Mouse (Mus musculus): Measurements from ENCODE around the gene Klhl35. TPM values are rescaled to one million over a fixed set of nuclear protein-coding genes. Genes with fewer than 3 reads are reported as not detected.
"Not testable (repeated sequence)": the region's sequence is repeated elsewhere in the genome, so short reads cannot be mapped to it uniquely, and the experiment has no call there.

Gene Klhl35
- polyA plus RNA-seq, 1 experiment from 2014 or later: 2.4 TPM

DNA sequence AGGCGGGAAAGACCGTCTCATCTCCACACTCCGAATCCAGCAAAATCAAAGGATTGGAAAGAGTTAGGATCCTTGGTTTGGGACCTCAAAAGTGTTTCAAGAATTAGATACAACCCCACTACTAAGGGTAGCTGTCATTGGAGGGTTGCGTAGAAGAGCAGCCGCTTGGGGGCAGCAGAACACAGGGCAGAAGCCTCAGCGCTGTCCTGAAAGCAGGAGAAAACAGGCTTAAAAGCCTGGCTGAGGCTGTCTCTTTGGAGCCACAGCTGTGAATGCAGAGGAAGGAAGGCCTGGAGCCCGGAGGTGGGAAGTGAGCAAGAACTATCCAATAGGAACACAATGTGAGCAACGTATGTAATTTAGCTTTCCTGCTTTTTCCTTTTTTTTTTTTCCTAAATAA is 34.4 kb downstream of the Klhl35 start:
- no peak overlapping the region for H3K9ac ChIP-seq (replicated peaks; ENCODE audit: low read depth, low read length)
- H3K4me2 ChIP-seq (ENCODE audit: low read depth, low read length): no peak overlapping the region
- WGBS: 7% methylated on average over 8 of the region's 8 CpGs
- no peaks in the 10 kb centered on the region for H3K9me3 ChIP-seq (ENCODE audit: control insufficient read depth, low read length)
- no peaks in the 10 kb centered on the region for H3K36me3 ChIP-seq (ENCODE audit: control insufficient read depth, insufficient read depth, low read length)
- H3K27ac ChIP-seq (ENCODE audit: low read depth, low read length): no peak overlapping the region
- H3K4me1 ChIP-seq (ENCODE audit: control insufficient read depth, insufficient read depth, low read length): no peaks in the 10 kb centered on the region
- H3K4me3 ChIP-seq (ENCODE audit: low read depth, low read length): no peak overlapping the region
- peak; percentile 91 for ATAC-seq (ENCODE audit: low read depth)
- no peaks in the 10 kb centered on the region for H3K27me3 ChIP-seq (ENCODE audit: control insufficient read depth, insufficient read depth, low read length)

DNA sequence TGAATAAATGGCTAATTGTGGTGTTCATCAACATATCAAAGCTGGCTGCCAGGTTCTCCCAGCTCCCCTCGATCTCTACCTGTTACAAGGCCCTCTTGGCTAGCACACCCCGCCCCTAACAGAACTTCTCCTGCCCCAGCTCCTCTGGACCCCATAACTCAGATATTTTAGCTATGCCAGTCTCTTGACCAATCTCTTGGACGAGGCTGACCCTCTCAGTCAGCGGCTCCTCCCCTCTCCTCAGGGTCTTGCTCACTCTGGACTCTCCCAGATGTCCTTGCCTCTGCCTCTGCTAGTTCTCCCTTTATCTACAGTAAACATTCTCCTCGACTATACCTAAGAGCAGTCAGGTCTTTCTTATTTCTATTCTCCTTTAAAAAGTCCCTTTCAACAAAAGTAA is 34.9 kb downstream of the Klhl35 start:
- Histone ChIP-seq H3K4me1 (ENCODE audit: control insufficient read depth, insufficient read depth, low read length) (no peaks in the 10 kb centered on the region), H3K4me3 (ENCODE audit: low read depth, low read length) (no peak overlapping the region), H3K9me3 (ENCODE audit: control insufficient read depth, low read length) (no peaks in the 10 kb centered on the region), H3K27me3 (ENCODE audit: control insufficient read depth, insufficient read depth, low read length) (no peaks in the 10 kb centered on the region), H3K36me3 (ENCODE audit: control insufficient read depth, insufficient read depth, low read length) (no peaks in the 10 kb centered on the region), H3K9ac (replicated peaks; ENCODE audit: low read depth, low read length) (no peak overlapping the region), H3K27ac (ENCODE audit: low read depth, low read length) (no peak overlapping the region), H3K4me2 (ENCODE audit: low read depth, low read length) (no peak overlapping the region)
- 29% methylated on average over 5 of the region's 5 CpGs for WGBS
- ATAC-seq (ENCODE audit: low read depth): no peak

DNA sequence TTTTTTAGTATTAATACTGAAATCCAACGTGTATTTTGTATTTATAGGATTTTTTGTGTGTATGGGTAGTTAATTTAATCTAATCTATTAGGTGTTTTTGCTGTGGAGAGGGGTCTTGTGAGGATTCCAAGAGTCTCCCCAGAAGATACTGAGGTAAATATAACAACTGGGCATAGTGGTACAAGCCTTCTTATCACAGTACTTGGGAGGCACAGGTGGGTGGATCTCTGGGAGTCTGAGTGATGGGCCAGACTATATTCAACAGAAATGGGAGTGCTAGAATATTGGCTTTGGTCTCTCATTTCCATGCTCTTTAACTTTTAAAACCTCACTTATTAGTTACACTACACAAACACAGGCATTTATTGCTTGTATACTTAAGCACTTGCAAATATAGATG is 35.3 kb downstream of the Klhl35 start:
- ATAC-seq (ENCODE audit: low read depth): no peak
- H3K4me2 ChIP-seq (ENCODE audit: low read depth, low read length): no peak overlapping the region
- 54% methylated on average over 1 of the region's 1 CpGs for WGBS
- no peak overlapping the region for H3K9ac ChIP-seq (replicated peaks; ENCODE audit: low read depth, low read length)
- no peak overlapping the region for H3K27ac ChIP-seq (ENCODE audit: low read depth, low read length)
- H3K4me1 ChIP-seq (ENCODE audit: control insufficient read depth, insufficient read depth, low read length): no peaks in the 10 kb centered on the region
- H3K27me3 ChIP-seq (ENCODE audit: control insufficient read depth, insufficient read depth, low read length): no peaks in the 10 kb centered on the region
- H3K9me3 ChIP-seq (ENCODE audit: control insufficient read depth, low read length): no peaks in the 10 kb centered on the region
- H3K36me3 ChIP-seq (ENCODE audit: control insufficient read depth, insufficient read depth, low read length): no peaks in the 10 kb centered on the region
- H3K4me3 ChIP-seq (ENCODE audit: low read depth, low read length): no peak overlapping the region

DNA sequence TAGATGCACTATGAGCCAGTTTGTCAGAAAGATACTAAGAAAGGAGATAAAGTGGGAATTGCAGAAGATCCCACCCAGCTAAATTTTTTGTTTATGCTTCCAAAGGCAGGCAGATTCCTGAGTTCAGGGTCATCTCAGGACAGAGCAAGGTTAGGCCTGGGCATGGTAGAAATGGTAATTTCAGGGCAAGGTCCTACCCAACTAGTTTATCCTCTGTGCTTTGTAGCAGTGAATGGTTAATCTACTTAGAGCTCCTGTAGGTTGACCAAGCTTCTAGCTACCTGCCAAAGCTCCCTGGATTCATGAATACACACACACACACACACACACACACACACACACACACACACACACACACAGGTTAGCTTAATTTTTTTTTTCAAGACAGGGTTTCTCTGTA is 38.8 kb downstream of the Klhl35 start:
- Histone ChIP-seq H3K27ac (ENCODE audit: low read depth, low read length) (no peak overlapping the region), H3K4me3 (ENCODE audit: low read depth, low read length) (no peak overlapping the region), H3K36me3 (ENCODE audit: control insufficient read depth, insufficient read depth, low read length) (no peaks in the 10 kb centered on the region), H3K9me3 (ENCODE audit: control insufficient read depth, low read length) (no peaks in the 10 kb centered on the region), H3K4me1 (ENCODE audit: control insufficient read depth, insufficient read depth, low read length) (no peaks in the 10 kb centered on the region), H3K27me3 (ENCODE audit: control insufficient read depth, insufficient read depth, low read length) (no peaks in the 10 kb centered on the region), H3K9ac (replicated peaks; ENCODE audit: low read depth, low read length) (no peak overlapping the region), H3K4me2 (ENCODE audit: low read depth, low read length) (no peak overlapping the region)
- ATAC-seq (ENCODE audit: low read depth): no peak

DNA sequence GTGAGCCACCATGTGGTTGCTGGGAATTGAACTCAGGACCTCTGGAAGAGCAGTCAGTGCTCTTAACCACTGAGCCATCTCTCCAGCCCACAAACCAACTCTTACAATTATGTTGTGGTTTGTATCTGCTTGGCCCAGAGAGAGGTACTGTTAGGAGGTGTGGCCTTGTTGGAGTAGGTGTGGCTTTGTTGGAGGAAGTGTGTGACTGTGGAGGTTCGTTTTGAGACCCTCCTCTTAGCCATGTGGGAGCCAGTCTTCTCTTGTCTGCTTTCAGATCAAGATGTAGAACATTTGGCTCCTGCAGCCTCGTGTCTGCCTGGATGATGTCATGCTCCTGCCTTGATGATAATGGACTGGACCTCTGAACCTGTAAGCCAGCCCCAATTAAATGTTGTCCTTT is 42.4 kb downstream of the Klhl35 start:
- not testable (repeated sequence) for H3K27me3 ChIP-seq (ENCODE audit: control insufficient read depth, insufficient read depth, low read length); H3K4me3 ChIP-seq (ENCODE audit: low read depth, low read length)
- 39% methylated on average over 2 of the region's 2 CpGs for WGBS

DNA sequence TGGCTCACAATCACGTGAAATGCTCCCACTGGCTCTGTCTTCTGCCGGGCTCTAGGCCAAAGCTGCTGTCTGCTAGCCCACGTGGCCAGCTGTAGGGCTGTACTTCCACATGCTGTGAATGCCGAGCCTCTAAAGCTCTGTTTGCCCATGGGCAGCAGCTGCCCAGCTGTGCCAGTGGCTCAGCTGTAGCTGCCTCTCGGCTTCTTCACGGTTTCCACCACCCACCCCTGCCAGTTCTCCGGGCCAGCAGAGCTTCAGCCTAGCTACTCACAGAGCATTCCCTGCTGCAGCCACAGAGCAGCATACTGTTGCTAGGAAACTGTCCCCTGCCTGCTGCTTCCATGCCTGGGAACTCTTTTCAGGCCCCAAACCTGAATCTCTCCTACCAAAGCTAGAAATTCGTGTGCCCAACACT is 44.3 kb downstream of the Klhl35 start:
- H3K36me3 ChIP-seq (ENCODE audit: control insufficient read depth, insufficient read depth, low read length): no peaks in the 10 kb centered on the region
- 0 out of 2 replicates have a peak overlapping the region, but pooled peaks have one; percentile 16 for H3K4me2 ChIP-seq (ENCODE audit: low read depth, low read length)
- peak; percentile 89 for ATAC-seq (ENCODE audit: low read depth)
- 0 out of 2 replicates have a peak, but pooled peaks cover 8% of the 10 kb centered on the region for H3K4me1 ChIP-seq (ENCODE audit: control insufficient read depth, insufficient read depth, low read length)
- H3K4me3 ChIP-seq (ENCODE audit: low read depth, low read length): no peak overlapping the region
- H3K9ac ChIP-seq (replicated peaks; ENCODE audit: low read depth, low read length): no peak overlapping the region
- no peaks in the 10 kb centered on the region for H3K27me3 ChIP-seq (ENCODE audit: control insufficient read depth, insufficient read depth, low read length)
- no peaks in the 10 kb centered on the region for H3K9me3 ChIP-seq (ENCODE audit: control insufficient read depth, low read length)
- peak overlapping the region; percentile 28; the same call in 1 of the 2 replicates for H3K27ac ChIP-seq (ENCODE audit: low read depth, low read length)
- WGBS: 7% methylated on average over 8 of the region's 8 CpGs

More for the DNA sequence above, 42.4 kb downstream of the Klhl35 start:
- H3K9ac ChIP-seq (replicated peaks; ENCODE audit: low read depth, low read length); ATAC-seq (ENCODE audit: low read depth); H3K4me1 ChIP-seq (ENCODE audit: control insufficient read depth, insufficient read depth, low read length); H3K4me2 ChIP-seq (ENCODE audit: low read depth, low read length); H3K27ac ChIP-seq (ENCODE audit: low read depth, low read length); H3K9me3 ChIP-seq (ENCODE audit: control insufficient read depth, low read length); H3K36me3 ChIP-seq (ENCODE audit: control insufficient read depth, insufficient read depth, low read length): not testable (repeated sequence)

DNA sequence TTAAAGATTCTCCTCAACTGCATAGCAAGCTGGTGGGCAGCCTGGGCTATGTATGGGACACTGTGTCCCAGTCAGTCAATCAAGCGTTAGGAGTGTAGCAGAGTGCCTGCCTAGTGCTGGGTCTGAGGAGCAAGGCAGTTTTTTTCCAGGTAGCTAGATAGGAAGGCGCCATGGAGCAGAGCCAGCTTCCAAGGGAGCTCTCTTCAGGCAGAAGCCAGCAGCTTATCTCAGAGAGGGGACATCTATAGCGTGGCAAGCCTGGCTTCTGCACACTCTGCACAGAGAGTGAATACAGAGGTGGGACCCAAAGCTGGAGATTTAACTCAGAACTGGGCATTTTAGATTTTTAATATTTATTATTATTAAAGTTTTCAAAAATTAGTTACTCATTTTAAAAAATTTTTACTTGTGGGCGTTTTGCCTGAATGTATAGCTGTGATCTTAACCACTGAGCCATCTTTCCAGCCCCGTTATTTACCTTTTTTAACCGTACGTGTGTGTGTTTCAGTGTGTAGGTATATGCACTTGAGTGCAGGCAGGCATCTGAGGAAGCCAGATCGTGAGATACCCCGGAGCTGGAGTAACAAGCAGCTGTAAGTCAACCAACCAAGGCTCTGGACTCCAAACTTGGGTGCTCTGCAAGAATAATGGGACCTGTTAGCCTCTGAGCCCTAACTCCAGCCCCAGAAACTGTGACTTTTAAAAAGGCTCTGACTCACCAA is 50.4 kb downstream of the Klhl35 start:
- H3K9me3 ChIP-seq (ENCODE audit: control insufficient read depth, low read length): no peaks in the 10 kb centered on the region
- no peak overlapping the region for H3K4me2 ChIP-seq (ENCODE audit: low read depth, low read length)
- no peaks in the 10 kb centered on the region for H3K4me1 ChIP-seq (ENCODE audit: control insufficient read depth, insufficient read depth, low read length)
- H3K36me3 ChIP-seq (ENCODE audit: control insufficient read depth, insufficient read depth, low read length): no peaks in the 10 kb centered on the region
- no peak overlapping the region for H3K27ac ChIP-seq (ENCODE audit: low read depth, low read length)
- no peak for ATAC-seq (ENCODE audit: low read depth)
- no peaks in the 10 kb centered on the region for H3K27me3 ChIP-seq (ENCODE audit: control insufficient read depth, insufficient read depth, low read length)
- 86% methylated on average over 9 of the region's 9 CpGs for WGBS
- no peak overlapping the region for H3K9ac ChIP-seq (replicated peaks; ENCODE audit: low read depth, low read length)
- no peak overlapping the region for H3K4me3 ChIP-seq (ENCODE audit: low read depth, low read length)

DNA sequence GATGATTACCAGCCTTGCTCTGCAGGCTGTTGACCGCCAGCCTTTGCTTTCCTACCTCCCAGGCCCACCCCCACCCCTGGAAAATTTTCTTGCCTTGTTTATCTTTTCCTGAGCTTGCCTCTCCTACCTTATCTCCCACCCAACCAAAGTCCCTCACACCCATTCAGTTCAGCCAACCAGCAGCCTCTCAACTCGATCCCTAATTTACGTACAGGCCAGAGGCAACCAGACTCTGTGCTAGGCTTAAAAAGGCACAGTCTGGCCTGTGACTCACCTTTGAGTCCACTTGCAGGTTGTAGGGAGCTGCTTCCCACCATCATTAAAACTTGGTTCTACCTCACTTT is 51.0 kb downstream of the Klhl35 start:
- no peaks in the 10 kb centered on the region for H3K4me1 ChIP-seq (ENCODE audit: control insufficient read depth, insufficient read depth, low read length)
- H3K27ac ChIP-seq (ENCODE audit: low read depth, low read length): no peak overlapping the region
- ATAC-seq (ENCODE audit: low read depth): no peak
- H3K36me3 ChIP-seq (ENCODE audit: control insufficient read depth, insufficient read depth, low read length): no peaks in the 10 kb centered on the region
- H3K9me3 ChIP-seq (ENCODE audit: control insufficient read depth, low read length): no peaks in the 10 kb centered on the region
- WGBS: 87% methylated on average over 3 of the region's 3 CpGs
- H3K4me2 ChIP-seq (ENCODE audit: low read depth, low read length): no peak overlapping the region
- H3K4me3 ChIP-seq (ENCODE audit: low read depth, low read length): no peak overlapping the region
- H3K27me3 ChIP-seq (ENCODE audit: control insufficient read depth, insufficient read depth, low read length): no peaks in the 10 kb centered on the region
- H3K9ac ChIP-seq (replicated peaks; ENCODE audit: low read depth, low read length): no peak overlapping the region

DNA sequence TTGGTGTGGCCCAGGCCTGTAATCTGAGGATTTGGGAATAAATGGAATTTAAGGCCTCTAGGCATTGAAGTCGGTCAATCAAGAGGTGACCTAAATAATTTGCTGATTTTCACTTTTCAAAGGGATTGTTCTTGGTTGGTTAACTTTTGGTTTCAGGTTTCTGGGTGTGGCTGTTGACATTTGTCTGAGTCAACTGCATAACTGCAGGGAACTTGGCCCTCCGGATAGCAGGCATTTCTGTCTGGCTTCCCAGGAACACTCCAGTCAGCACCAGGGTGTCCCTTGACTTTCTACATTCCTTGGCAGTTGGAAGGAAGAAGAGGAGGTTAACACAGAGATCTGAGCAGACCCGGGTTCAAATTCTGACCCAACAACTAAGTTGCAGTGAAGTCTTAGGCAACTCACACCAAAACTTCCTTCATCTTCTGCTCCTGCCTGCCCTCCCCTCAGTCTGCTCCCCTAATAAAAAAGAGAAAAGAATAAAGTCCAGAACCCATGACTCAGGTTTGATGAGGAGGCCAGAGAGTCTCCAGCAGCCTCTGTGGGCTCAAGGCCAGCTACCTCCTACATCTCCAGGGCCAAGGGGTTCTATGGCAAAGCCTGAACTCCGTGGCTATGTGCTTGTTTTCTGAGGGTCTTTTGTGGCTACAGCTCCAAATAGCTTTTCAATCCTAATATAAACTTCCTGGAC is 53.3 kb downstream of the Klhl35 start:
- H3K9me3 ChIP-seq (ENCODE audit: control insufficient read depth, low read length): no peaks in the 10 kb centered on the region
- no peaks in the 10 kb centered on the region for H3K27me3 ChIP-seq (ENCODE audit: control insufficient read depth, insufficient read depth, low read length)
- H3K27ac ChIP-seq (ENCODE audit: low read depth, low read length): no peak overlapping the region
- no peaks in the 10 kb centered on the region for H3K36me3 ChIP-seq (ENCODE audit: control insufficient read depth, insufficient read depth, low read length)
- no peak overlapping the region for H3K4me2 ChIP-seq (ENCODE audit: low read depth, low read length)
- H3K9ac ChIP-seq (replicated peaks; ENCODE audit: low read depth, low read length): no peak overlapping the region
- H3K4me1 ChIP-seq (ENCODE audit: control insufficient read depth, insufficient read depth, low read length): no peaks in the 10 kb centered on the region
- ATAC-seq (ENCODE audit: low read depth): no peak
- WGBS: 78% methylated on average over 4 of the region's 4 CpGs
- no peak overlapping the region for H3K4me3 ChIP-seq (ENCODE audit: low read depth, low read length)
